Mouse (Mus musculus) adrenal gland, postnatal 10 days (tissue): ENCODE data around the gene Gtf3c4. TPM values are rescaled to one million over a fixed set of nuclear protein-coding genes. Genes with fewer than 3 reads are reported as not detected.
A peak's percentile ranks its signal among the peaks of the same experiment; 100 is the strongest.

Experiments
- DNase-seq: peaks from one replicate; pipeline ENCODE4 v3.0.0; 2021; ENCODE audit warnings: mixed read lengths
- long read RNA-seq, 2 experiments: library from polyadenylated mRNA; stranded (forward); transcript quantifications; one replicate each; pipeline ENCODE4 v2.0.0; 2021
- total RNA-seq, 2 experiments: library from RNA; stranded (reverse); gene quantifications; 2 replicates each; pipeline ENCODE4 v1.2.3; 2021

The Gtf3c4 gene
- total RNA-seq: 10 to 100 TPM; 27.9 to 30.4 TPM
- long read RNA-seq, experiment 1, full-length matches to known transcripts: 6 of 20 reads
- long read RNA-seq, experiment 1, partial matches to known transcripts: 9 of 20 reads
- long read RNA-seq, experiment 1, other reads (novel, unspliced or antisense): 5 of 20 reads
- long read RNA-seq, experiment 2, full-length matches to known transcripts: 9 of 11 reads
- long read RNA-seq, experiment 2, partial matches to known transcripts: 0 of 11 reads
- long read RNA-seq, experiment 2, other reads (novel, unspliced or antisense): 2 of 11 reads

DNA sequence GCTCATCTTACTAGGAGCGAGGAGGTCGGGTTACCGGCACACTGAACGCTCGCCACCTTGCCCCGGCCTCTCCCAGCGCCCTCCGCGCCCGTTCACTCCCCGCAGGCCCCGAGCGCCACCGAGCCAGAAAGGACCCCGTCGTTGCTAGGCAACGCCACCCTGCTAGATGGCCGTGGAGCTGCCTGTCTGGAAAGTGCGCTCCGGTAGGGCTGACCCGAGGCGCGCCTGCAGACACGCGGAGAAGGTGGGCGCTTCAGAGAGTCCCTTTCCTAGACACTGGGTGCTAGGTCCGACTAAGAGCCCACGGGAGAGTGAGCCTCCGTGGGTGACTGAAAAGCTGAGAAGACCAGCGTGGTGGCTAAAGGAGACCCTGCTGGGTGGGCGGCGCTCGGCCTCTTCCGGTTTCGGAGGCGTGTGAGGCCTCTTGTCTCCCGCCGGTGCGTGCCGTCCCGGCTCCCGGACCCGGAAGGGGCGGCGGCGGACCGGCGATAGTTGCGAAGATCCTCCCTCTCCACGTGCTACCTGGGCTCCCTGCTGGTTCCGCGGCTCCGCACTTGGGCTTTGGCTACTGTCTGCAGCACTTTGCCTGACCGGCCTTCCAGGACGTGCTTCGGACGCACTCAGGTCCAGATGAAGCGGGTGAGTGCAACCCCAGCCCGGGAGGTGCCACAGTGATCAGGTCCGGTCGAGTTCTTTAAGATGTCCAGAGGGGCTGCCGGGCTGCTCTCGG, at the start of gene Gtf3c4, which contains the start of gene Ddx31:
Gtf3c4 (minus strand) TSS at position 139 of the 730 bp plus-strand sequence.
Ddx31 (plus strand) TSS at position 185 of the 730 bp plus-strand sequence.
- peak; percentile 97 for DNase-seq

DNA sequence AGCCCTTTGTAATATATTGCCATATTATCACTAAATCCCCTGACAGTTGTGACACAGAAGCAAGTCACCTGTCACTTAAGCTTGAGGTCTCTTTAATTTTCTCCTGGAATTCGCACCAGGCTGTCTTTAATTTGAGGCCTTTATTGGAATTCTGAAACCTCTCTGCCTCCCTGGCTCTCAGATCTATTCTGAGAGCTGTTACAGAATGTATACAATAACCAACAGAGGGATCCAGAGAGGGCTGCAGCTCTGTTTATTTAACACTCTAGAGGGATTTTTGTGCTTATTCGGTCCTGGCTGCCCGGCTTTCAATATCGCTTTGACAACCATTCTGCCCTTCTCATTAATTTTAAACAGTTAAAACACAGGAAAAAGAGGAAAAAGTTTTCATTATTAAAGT, 44.8 kb upstream of the Gtf3c4 start:
- DNase-seq: no peak

DNA sequence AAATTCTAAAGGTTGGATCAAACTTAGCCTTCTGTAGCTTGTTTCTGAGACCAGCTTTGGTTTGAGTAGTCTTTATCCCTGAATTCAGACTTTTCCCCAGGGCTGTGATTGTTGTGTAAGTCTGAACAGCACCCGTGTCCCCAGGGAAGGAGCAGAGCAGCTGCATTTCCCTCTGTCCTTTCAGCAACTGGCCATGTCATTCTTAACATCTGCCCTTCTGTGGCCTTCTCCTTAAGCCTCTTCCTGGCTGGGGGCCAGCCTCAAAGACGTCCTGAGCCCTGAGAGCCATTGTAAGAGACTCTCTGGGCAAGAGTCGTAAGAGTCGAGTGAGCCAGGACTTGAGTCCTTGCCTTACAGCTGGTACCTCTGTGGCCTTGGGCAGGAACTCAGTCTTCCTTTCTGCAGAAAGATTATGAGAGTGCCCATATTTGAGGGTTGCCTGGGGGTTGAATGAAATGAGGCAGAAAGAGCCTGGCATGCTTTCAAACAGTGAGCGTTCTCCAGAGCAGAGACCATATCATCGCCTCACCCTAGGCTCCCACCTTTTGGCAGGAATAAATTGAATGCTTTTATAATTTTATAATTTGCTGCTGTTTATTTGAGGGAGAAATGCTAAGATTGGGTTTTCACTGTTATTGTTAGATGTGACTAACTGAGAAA, 42.8 kb upstream of the Gtf3c4 start:
- peak; percentile 14 for DNase-seq

DNA sequence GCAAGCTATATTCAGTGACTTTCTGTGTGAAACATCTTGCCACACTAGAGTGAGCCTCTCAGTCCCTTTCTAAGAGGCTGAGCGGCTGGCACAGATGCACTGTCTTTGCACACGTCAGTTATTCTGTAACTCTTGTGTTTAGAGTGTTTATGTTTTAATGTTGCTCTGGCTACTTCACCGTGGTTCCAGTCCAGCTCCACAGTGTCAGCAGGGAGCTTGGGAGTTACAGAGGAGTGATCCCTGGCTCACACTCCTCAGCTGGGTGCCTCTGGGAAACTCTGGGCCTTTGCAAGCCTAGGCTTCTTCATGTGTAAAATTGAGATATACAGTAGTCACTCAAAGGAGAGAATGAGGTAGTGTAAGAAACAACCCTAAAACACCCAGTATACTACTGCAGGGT, 41.9 kb upstream of the Gtf3c4 start:
- no peak for DNase-seq

DNA sequence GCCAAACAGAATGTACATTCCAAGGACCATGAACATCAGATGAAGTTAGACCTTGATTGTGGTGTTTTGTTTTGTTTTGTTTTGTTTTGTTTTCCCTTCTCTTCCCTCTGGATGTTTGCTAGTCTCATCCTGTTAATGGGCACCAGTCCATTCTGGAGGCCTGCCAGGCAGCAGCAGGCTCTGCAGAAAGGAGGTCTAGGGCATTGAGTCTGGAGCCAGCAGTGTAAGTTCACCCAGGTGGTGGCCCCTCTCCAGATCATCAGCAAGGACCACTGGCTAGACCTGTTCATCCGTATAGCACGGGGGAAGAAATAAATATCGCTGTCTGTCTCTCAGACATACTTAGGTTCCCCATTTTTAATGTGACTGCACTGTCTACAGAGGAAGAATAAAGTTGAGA, 41.1 kb upstream of the Gtf3c4 start:
- peak; percentile 48 for DNase-seq

DNA sequence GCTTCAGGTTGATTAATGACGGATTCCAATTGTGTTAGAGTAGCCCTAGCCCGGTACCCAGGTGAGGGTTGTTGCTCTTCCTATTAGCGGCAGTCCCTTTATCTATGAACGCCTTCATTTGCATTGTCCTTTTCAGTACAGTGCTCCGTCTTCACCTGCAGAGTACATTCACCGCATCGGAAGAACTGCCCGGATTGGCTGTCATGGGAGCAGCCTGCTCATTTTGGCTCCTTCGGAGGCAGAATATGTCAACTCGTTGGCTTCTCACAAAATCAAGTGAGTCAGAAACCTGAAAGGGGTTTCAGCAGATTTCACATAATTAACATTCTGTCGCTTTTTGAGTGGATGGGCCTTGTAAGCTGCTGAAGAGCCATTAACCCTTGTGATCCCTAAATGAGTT, 35.4 kb upstream of the Gtf3c4 start:
- DNase-seq: no peak

DNA sequence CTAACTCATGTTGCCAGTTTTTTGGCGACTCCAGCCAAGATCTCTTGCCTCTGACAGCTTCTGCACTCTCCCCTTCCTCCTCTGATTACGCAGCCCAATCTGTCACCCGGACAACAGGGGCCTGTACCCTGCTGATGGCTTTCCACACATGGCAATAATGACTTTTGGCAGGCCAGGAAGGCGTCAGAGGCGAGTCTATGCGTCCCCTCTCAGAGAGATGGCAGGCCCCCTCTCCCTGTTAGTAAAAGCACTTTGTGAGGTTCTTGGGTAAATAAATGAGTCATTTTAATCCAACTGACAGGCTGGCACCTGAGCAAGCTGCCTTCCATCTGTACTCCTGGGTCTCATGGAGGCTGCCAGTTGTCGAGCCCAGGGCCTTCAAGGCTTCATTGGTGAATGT, 27.3 kb upstream of the Gtf3c4 start:
- no peak for DNase-seq

DNA sequence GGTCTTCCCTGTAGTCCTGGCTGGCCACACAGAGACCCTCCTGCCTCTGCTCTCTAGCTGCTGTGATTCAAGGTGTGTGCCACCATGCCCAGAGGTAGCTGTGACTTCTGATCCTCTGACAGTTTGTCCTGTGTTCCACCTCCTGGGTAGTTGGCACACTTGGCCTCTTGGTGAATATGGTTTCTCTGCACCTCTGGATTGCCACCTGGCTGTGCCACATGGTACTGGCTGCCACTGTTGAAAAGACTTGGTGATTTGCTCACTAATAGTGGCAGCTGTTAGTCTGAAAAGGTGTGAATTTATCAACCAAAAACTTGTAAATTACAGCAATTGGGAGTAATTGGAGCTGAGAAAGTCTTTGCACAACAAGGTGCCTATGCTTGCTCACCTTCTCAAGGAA, 23.7 kb upstream of the Gtf3c4 start:
- no peak for DNase-seq

DNA sequence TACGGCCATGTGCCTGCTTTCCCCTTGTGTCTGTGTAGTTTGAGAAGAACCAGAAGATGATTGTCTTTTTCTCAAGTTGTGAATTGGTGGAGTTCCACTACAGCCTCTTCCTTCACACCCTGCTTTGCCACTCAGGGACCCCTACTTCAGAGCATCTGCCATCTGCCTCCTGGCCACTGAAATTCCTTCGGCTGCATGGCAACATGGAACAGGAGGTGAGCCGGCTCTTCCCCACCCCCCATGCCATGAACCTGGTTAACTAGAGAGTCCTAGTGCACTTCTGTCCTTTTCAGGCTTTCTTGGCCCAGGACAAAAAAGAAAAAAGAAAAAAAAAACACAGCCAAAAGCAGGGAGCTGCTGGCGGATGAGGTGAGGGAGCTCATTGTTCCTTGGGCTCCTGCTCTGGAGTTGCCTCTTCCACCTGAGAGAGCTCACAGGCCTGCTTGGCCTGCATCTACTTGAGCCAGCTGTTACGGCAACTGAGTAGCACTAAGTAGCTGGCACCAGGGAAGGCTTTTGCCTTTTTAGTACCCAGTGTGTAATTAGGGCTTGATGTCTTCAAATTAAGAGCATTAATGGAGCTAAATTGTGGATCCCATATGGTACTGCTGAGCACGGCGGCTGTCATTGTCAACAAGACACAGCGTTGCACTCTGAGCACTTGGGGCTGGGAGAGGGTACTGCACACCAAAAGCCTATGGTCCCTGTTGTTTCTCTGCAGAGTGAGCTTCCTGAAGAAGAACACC, 20.7 kb upstream of the Gtf3c4 start:
- DNase-seq: no peak

DNA sequence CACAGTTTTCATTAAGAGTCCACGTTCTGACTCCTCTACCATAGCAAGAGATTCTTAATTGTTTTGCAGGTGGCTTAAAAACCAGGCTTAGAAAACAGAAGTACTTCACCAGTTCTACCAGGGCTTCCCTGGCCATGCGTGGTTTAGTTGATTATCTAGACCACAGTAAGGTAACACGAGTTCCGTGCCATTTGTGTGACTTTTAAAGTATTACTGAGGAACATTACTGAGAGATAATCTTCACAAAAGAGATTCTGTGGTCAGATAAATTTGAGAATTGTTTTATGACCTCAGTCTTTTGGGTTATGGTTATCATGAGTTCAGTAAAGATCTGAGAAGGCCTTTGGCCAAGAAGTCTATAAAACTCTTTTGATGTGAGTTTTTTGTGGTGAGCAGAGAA, 19.1 kb upstream of the Gtf3c4 start:
- no peak for DNase-seq

DNA sequence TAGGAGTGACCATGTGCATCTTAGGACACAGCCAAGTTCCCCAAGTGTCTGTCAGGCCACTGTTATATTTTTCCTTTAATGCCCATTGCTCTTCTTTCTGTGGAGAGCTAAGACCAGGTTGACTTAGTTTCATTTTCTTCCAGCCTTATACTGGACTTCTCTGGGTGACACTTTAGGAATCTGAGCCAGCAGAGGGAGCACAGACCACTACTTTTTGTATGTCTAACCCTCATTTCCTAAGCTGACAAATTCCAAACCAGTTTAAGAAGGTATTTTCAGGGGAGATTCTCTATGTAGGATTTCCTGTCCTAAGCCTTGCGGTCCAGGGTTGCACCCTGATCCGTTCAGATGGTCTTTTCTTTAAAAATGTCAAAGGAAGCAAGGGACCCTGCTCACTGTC, 15.6 kb upstream of the Gtf3c4 start:
- peak; percentile 8 for DNase-seq

DNA sequence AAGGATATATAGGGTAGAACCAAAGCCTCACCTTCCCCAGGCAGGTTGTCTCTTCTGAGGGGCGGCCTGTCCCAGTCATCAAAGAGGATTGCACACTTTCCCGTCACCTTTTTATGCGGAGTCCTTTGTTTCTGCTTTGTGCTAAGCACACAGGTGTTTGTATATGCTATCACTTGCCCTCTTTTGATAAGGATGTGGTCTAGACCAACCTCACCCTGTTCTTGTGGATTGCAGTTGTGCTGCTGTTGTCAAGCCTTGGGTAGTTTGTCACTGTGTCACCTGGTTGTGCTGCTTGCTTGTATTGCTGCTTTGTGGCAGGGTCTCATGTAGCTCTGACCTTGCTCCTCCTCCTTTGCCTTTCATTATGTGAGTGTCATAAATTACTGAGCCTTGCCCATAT, 12.4 kb upstream of the Gtf3c4 start:
- no peak for DNase-seq

DNA sequence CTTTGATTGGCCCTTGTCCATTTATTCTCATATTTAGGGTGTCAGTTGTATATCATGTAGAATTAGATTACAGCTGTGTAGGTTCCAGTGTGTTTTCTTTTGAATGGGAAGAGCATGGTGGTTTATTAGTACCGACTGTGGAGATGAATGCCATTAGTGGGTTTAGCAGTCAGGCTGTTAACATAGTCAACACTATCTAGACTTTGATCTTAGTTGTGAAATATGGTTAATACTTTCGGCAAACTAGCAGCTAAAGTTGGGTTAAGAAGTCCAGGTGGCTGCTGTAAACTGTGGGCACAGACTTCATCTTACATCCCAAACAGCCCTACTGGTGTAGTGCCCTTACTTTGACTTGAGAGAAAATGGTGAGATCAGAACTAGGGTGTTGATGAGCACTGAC, 8.7 kb upstream of the Gtf3c4 start:
- no peak for DNase-seq

DNA sequence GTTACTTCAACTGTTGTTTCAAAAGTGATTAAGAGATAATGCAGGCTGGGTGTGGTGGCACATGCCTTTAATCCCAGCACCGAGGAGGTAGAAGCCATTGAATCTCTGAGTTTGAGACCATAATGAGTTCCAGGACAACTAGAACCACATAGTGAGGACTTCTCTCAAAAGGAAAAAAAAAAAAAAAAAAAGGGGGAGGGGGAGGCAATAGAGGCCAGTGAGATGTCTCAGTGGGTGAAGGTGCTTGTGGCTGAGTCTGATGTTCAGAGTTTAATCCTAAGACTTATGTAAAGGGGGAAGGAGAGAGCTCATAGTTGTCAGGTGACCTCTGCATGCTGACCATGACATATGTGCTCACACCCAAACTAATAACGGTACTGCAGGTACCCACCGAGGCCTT, 1.9 kb upstream of the Gtf3c4 start:
- no peak for DNase-seq

DNA sequence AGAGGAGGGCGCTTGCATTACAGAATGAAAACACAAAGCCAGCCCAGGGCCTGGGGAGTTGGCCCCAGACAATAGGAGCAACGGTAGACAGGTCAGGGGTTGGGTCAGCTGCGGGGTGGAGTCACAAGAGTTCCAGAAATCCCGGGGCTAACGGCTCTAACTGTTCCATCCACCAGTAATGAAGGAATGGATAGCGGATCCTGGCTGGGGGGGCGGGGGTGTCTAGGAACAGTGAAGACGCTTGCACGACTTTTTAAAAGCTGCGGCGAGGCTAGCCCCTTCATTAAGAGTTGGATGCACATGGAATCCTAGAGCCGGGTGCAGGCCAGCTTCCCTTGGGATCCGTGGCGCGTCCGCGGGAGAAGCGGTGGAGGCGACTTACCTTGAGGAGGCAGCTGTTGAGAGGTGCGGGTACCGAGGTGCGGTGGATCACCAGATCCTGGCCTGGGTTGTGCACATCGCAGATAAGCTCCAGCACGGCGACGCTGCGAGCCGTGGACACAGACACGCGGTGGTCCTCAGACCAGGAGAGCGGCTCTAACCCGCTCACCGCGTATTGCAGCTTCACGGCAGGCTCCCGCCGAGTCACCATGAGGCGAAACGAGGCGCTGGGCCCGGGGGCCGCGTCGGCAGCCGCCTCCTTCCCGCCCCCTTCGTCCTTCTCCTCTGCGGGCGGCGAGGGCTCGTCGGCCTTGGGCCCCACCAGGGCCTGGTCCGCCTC, 499 bp downstream of the Gtf3c4 start:
- peak; percentile 31 for DNase-seq

DNA sequence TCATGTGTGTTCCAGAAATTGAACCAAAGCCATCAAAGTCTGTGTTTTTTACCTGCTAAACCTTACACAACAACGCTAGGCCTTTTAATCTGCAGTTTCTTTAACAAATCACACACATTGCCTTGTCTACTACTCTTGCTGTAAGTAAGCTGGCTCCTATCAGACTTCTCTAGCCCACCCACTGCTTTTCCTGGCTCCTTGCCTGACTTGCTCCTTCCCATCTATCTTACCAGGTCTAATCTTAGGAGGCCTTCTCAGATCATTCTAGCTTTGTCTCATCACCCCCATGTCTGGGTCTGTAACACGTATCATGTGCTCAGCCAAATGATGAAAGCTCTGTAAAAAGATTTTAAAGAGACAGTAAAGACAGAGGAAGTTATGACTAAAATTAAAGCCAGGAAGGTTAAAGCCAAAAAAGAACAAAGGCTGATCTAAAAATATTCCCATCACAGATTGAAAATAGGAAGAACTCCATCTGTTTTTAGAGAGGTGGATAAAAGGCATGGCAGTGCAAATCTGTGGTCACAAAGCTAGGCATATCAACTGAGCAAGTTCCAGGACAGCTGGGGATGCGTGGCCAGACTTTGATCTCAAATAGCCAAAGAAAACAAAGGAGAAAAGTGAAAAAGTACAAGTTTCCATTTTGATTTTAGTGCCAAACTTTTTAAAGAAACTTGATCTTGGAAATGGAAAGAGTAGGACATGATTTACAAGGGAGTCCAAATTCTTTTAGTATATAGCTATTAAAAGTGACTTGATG, 3.8 kb downstream of the Gtf3c4 start:
- no peak for DNase-seq

DNA sequence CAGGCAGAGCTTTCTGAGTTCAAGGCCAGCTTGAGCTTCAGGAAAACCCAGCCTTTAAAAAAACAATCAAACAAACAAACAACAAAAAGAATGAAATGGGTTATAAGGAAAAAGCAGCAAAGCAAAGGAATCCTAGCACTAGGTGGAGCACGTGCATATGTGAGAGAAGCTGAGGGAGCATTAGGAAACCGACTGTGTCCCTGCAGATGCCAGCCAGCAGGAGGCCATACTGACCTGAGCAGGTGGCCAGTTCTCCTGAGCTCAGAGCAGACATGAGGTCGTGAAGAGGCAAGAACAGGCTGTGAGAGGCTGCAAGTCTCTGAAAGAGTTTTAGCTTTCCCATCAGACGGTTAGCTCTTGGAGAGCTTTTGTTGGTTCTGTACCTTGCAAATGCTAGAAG, 10.9 kb downstream of the Gtf3c4 start:
- peak; percentile 20 for DNase-seq

DNA sequence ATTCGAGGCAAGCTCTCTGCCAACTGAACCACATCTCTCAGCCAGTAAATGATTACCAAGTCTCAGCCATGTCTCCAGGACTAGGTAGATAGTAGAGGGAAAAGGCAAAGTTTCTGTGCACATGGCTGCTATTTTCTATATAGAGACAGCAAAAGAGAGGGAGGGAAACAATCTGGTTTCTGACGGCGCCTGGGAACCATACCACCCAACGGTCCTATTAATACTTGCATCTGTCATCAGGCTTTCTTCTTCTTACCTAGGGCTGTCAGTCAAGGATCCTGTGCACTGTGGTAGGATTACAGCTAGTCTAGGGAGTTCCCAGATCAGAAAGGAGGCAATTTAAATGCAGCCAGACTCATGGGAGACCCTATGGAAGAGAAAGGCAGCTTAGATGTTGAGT, 21.3 kb downstream of the Gtf3c4 start:
- no peak for DNase-seq

DNA sequence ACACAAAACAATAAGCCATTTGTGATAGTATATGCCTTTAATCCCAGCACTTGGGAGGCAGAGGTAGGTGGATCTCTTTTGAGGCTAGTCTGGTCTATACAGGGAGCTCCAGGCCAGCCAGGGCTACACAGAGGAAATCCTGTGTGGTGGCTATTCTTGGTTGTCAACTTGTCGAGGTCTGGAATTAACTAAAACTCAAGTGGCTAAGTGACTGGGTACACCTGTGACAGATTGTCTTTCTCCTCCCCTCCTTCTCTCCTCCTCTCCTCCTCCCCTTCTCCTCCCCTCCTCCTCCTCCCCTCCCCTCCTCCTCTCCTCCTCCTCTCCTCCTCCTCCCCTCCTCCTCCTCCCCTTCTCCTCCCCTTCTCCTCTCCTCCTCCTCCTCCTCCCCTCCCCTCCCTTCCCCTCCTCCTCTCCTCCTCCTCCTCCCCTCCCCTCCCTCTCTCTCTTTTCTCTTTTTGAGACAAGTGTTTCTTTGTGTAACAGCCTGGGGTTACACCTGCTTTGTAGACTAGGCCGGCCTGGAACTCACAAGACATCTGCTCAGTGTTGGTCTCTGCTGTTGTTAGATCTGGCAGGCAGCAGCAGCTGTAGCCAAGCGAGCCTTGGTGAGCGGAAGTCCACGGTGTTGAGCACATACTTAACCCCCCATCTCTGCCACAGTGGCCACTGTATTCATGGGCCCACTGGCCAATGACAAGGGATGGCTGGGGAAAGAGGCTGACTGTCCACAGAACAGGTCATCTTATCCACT, 29.7 kb downstream of the Gtf3c4 start:
- DNase-seq: no peak

DNA sequence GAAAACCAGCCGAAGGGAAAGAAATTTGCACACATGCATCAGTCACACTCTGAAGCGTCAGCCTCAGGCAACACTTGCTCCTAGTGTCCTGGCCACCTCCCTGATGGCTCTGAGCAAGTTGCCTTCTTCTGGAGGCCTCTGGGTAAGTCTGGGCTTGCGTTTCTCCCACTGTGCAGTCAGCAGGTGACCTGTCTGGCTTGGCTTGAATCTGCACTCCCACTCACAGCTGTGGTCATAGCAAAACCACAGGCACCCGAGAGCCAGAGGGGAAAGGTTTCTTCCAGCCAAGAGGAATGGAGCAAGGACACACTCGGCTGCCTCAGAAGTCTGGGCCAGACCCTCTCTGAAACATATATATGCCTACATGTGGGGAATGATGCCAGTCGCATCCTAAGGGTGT, 31.3 kb downstream of the Gtf3c4 start:
- DNase-seq: no peak

DNA sequence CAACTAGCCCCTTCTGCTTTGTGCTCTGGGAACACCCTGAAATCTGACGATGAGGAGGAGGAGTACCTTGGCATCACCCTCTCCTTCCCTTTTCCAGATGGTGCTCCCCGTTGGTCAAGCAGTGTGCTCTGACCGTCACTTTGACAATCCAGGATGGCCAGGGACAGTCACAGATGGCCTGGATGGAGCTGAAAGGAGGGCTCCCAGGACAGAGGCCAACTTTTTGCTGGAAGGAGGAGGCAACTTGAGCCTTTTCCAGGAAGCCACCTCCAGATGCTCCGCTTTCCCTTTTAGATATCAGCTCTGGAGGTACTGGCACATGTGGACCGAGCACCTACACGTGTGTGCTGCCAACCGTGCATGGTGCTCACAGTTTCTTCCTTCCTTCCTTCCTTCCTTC, 36.8 kb downstream of the Gtf3c4 start:
- no peak for DNase-seq
